Mouse (Mus musculus) kidney, postnatal 4 days (tissue): ENCODE data around the gene Cyp3a16.
"Not testable (repeated sequence)": the region's sequence is repeated elsewhere in the genome, so short reads cannot be mapped to it uniquely, and the experiment has no call there.

Experiments used
- DNase-seq, 2 experiments: peaks; one replicate each; pipeline ENCODE4 v3.0.0; 2021; ENCODE audit warnings: mixed read lengths in 2 of 2

The Cyp3a16 gene

GRCm38 (mm10) chr5:145469623-145470022 lies at the start of gene Cyp3a16:
Gene Cyp3a16 (minus strand): TSS chr5:145469723.
- not testable (repeated sequence) for DNase-seq

GRCm38 (mm10) chr5:145490300-145490699 lies 20.8 kb upstream of the Cyp3a16 start:
- DNase-seq, result no peak

- no peak for DNase-seq
Measured at GRCm38 (mm10) chr5:145464304-145465088, 5.0 kb downstream of the Cyp3a16 start.

- no peak for DNase-seq
Measured at GRCm38 (mm10) chr5:145462321-145462720, 7.2 kb downstream of the Cyp3a16 start.

GRCm38 (mm10) chr5:145454389-145454788 lies 15.1 kb downstream of the Cyp3a16 start:
- DNase-seq, result no peak

- no peak for DNase-seq
Measured at GRCm38 (mm10) chr5:145433688-145434087, 35.8 kb downstream of the Cyp3a16 start.

GRCm38 (mm10) chr5:145431004-145431403 lies 38.5 kb downstream of the Cyp3a16 start:
- DNase-seq, result no peak

- no peak for DNase-seq
Measured at GRCm38 (mm10) chr5:145422287-145422686, 47.2 kb downstream of the Cyp3a16 start.

GRCm38 (mm10) chr5:145415416-145415815 lies 54.1 kb downstream of the Cyp3a16 start:
- DNase-seq, result not testable (repeated sequence)
